ENCODE assay signal across 10 mouse cellular contexts in the genomic region with DNA sequence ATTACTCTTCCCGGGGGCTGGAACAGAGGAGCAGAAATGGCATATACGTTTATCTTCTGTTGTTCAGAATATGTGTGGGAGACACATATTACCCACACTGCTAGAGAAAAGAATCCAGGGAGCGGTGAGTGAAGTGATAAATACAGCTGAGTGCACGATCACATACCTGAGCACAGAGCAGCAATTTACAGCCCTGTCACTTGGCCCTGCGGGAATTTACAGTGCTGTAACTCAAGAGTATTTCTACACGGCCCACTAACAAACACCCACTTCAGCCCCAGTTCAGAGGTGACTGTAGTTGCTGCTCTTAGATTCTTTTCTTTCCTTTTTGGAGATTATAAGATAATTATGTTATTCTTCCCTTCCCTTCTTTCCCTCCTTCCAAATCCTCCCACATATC.
"Had no signal": no experiment of that assay in that cellular context is flagged by ENCODE, and none has a peak within 500 bp of the region (broad histone marks: within the 10 kb centered on the region; RNA-seq: fewer than 3 reads in every experiment).

No protein-coding gene starts in this region.

- H3K9me3 ChIP-seq: limb, embryonic 15.5 days; liver, embryonic 13.5 days; midbrain, embryonic 12.5 days had no signal

- H3K27ac ChIP-seq: limb, embryonic 15.5 days; liver, embryonic 13.5 days; midbrain, embryonic 12.5 days had no signal

- H3K27me3 ChIP-seq: limb, embryonic 15.5 days; liver, embryonic 13.5 days; midbrain, embryonic 12.5 days had no signal

- H3K4me2 ChIP-seq: limb, embryonic 15.5 days; liver, embryonic 13.5 days; midbrain, embryonic 12.5 days had no signal

- H3K4me1 ChIP-seq: liver, embryonic 13.5 days; midbrain, embryonic 12.5 days had no signal

- DNase-seq: kidney, adult 18-20 months; kidney, postnatal 25 days; liver, embryonic 13.5 days; lung, adult 18-20 months; lung, postnatal 36 days; right cerebral cortex, adult 18-20 months; right cerebral cortex, postnatal 25 days had no signal

- H3K36me3 ChIP-seq: limb, embryonic 15.5 days; liver, embryonic 13.5 days; midbrain, embryonic 12.5 days had no signal

- H3K9ac ChIP-seq: limb, embryonic 15.5 days; liver, embryonic 13.5 days; midbrain, embryonic 12.5 days had no signal

- H3K4me3 ChIP-seq: limb, embryonic 15.5 days; liver, embryonic 13.5 days; midbrain, embryonic 12.5 days had no signal

- ATAC-seq: midbrain, embryonic 16.5 days had no signal
